Mouse (Mus musculus): Measurements from ENCODE around the gene Dclk3.

GRCm38 (mm10) chr9:111425952-111426351, 12.9 kb upstream of the Dclk3 start:
- TF ChIP-seq CTCF (conservative IDR thresholded peaks at IDR 0.05; ENCODE audit: low read length) (no peak), NANOG (IDR thresholded peaks at IDR 0.05; ENCODE audit: borderline replicate concordance, low read length) (no peak)

Measured in E14TG2a.4 (cell line).